Mouse (Mus musculus) olfactory bulb, adult 2 months (tissue): ENCODE data around the gene Prpsap2. TPM values are rescaled to one million over a fixed set of nuclear protein-coding genes. Genes with fewer than 3 reads are reported as not detected.

Source experiments
- H3K27ac ChIP-seq: fragments of 200-500 bp; 2 replicates; pipeline ENCODE4 v1.5.1; 2012; ENCODE audit warnings: low read depth, low read length; ENCODE audit not compliant: insufficient read depth
- H3K4me1 ChIP-seq: fragments of 200-500 bp; 2 replicates; pipeline ENCODE4 v1.6.1; 2012; ENCODE audit warnings: low read length; ENCODE audit not compliant: control insufficient read depth, insufficient read depth
- H3K4me3 ChIP-seq: fragments of 200-500 bp; 2 replicates; pipeline ENCODE4 v1.5.1; 2012; ENCODE audit warnings: mild to moderate bottlenecking, low read depth, low read length, moderate library complexity; ENCODE audit not compliant: insufficient read depth
- CTCF ChIP-seq: fragments of 200-500 bp; IDR thresholded peaks from 2 replicates; pipeline ENCODE4 v1.5.1; 2012; ENCODE audit warnings: low read depth, mild to moderate bottlenecking, low read length, moderate library complexity; ENCODE audit not compliant: insufficient read depth
- POLR2A ChIP-seq: fragments of 200-500 bp; IDR thresholded peaks from 2 replicates; pipeline ENCODE4 v1.6.1; 2012; ENCODE audit warnings: mild to moderate bottlenecking, low read depth, low read length, moderate library complexity; ENCODE audit not compliant: insufficient read depth
- WGBS: fragments of 180-500 bp; shearing (Covaris S2); methylation state at CpG from one replicate; pipeline ENCODE4 v1.1.7; 2018; 5-methylcytosine and 5-hydroxymethylcytosine counted together
- polyA plus RNA-seq: library from polyadenylated mRNA; stranded (reverse); fragments of >200 nt; gene quantifications from 2 replicates; pipeline ENCODE4 v1.2.4, GENCODE M21; 2012; ENCODE audit warnings: low replicate concordance; ENCODE audit not compliant: missing spikeins, insufficient read depth, insufficient read length

Gene Prpsap2
- polyA plus RNA-seq, 1 experiment: not detected

DNA sequence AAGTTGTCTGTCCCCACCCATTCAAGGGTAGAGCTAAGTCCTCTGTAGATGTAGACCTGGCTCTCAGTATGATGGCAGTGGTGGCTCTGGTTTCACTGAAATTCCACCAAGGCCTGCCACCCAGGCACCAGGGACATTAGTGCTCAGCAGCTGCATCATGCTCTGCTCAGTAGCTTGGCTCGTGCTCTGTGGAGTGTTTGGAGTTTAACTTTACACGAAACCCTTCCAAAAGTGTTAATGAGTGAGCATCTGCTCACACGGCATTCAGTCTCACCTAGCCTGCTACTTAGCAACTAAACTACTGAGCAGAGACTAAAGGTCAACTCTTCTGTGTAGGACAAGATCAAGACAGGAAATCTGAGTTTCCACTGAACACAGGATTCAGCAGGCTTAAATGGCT lies 41.3 kb downstream of the Prpsap2 start, which contains the start of gene Slc5a10:
TSS of gene Slc5a10 (minus strand) at position 191 of the 400 bp plus-strand sequence.
- Histone ChIP-seq H3K4me1 (no peaks in the 10 kb centered on the region), H3K27ac (no peak within 1 kb of the TSS), H3K4me3 (no peak within 1 kb of the TSS)
- no peak for TF ChIP-seq CTCF
- TF ChIP-seq POLR2A: no peak
- 86% methylated on average over 3 of the region's 3 CpGs for WGBS

- no peak overlapping the region for H3K27ac ChIP-seq
- H3K4me3 ChIP-seq: no peak overlapping the region
- H3K4me1 ChIP-seq: no peaks in the 10 kb centered on the region
- TF ChIP-seq CTCF (no peak), POLR2A (no peak)
- 76% methylated on average over 8 of the region's 8 CpGs for WGBS
These were observed 42.1 kb downstream of the Prpsap2 start for GRCm38 (mm10) chr11:61719826-61720225.

DNA sequence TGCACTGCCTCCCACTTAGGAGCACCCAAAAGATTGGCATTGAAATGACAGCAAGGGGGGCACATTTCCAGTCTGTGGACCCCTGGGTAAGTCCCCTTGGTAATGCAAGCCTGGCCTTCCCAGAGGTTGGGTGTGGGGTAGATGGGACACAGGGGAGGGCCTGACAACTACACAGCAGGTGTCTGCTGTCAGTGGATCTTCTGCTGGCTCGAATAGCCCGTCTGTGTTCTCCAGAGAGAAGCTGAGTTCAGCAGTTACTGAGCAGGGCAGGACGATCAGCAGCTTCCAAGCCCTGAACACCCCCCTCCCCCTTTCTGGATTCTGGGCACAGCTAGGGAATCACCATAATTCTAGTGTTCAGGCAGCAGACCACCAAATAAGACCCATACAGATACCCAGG lies 42.5 kb downstream of the Prpsap2 start:
- 77% methylated on average over 3 of the region's 3 CpGs for WGBS

DNA sequence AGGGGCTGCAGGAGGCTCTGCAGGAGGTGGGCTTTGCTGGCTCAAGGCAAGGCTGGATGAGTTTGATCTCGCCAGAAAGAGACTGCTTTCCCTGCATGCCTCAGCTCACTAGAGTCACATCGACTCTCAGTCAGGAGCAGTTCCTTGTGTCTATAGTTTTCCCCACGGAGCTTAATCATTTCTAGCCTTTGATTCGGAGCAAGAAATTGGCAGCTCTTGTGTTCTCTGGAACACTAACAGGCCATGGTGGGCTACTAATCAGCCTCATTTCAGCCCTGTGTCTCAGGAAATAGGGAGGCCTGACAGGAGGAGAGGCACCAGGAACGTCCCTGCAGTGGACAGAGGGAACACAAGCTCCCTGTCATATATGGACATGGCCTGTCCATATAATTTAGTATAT lies 43.9 kb downstream of the Prpsap2 start:
- Histone ChIP-seq H3K4me3 (no peak overlapping the region), H3K4me1 (peaks cover 9% of the 10 kb centered on the region), H3K27ac (no peak overlapping the region)
- WGBS: 51% methylated on average over 5 of the region's 5 CpGs
- no peak for TF ChIP-seq CTCF
- TF ChIP-seq POLR2A: no peak

More for the DNA sequence above, 42.5 kb downstream of the Prpsap2 start:
- Histone ChIP-seq H3K4me1 (peaks cover 1% of the 10 kb centered on the region; the same call in 1 of the 2 replicates), H3K4me3 (no peak overlapping the region), H3K27ac (no peak overlapping the region)
- TF ChIP-seq POLR2A (no peak), CTCF (no peak)

GRCm38 (mm10) chr11:61715130-61715529 lies 46.8 kb downstream of the Prpsap2 start:
- no peak overlapping the region for H3K4me3 ChIP-seq
- TF ChIP-seq CTCF (no peak), POLR2A (no peak)
- 59% methylated on average over 6 of the region's 6 CpGs for WGBS
- H3K27ac ChIP-seq: no peak overlapping the region
- H3K4me1 ChIP-seq: peaks cover 11% of the 10 kb centered on the region

- 43% methylated on average over 11 of the region's 11 CpGs for WGBS
- Histone ChIP-seq H3K4me3 (no peak overlapping the region), H3K4me1 (peaks cover 11% of the 10 kb centered on the region), H3K27ac (no peak overlapping the region)
- TF ChIP-seq POLR2A: no peak
- no peak for TF ChIP-seq CTCF
These were observed 47.4 kb downstream of the Prpsap2 start for GRCm38 (mm10) chr11:61714346-61715117.

- no peak overlapping the region for H3K4me3 ChIP-seq
- TF ChIP-seq CTCF (no peak), POLR2A (no peak)
- no peak overlapping the region for H3K27ac ChIP-seq
- 67% methylated on average over 15 of the region's 15 CpGs for WGBS
- H3K4me1 ChIP-seq: peaks cover 11% of the 10 kb centered on the region
These were observed 48.6 kb downstream of the Prpsap2 start for GRCm38 (mm10) chr11:61713157-61713855.

DNA sequence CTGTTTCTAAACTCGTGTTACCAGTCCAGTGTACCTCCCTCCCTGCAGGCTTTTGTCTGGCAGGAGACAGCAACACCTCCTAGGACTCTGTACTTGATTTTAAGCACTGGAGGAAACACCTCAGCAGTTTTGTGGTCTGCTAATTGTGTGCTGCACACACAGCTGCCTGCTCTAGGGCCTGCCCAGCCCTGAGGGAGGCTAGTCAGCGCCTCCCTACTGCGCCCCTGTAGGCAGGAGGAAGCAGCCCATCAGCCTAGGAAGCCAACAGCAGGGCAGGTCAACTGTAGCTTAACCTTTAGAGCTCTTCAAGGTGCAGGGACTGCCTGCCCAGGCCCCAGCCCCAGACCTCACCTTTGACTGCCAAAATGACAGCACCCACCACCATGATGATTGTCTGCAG lies 53.0 kb downstream of the Prpsap2 start:
- Histone ChIP-seq H3K27ac (no peak overlapping the region), H3K4me3 (no peak overlapping the region), H3K4me1 (peaks cover 8% of the 10 kb centered on the region)
- no peak for TF ChIP-seq CTCF
- TF ChIP-seq POLR2A: no peak
- WGBS: 87% methylated on average over 3 of the region's 3 CpGs

DNA sequence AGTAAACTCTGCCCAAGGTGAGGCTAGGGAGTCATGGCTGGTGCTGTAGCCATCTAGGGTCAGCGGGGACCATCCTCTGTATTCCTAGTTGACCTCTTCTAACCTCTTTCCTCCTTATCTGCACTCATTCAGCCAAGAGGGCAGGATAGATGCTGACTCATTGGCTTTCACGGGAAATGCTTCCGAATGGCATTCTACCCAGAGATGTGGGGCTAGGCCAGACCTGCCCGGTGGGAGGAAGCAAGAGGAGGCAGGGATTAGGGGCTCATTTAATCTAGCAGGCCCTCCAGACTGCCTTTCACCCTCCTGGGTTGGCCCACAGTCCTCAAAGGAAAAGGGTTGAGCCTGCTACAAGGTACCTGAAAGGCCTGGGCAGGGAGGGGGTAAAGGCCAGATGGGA lies 55.7 kb downstream of the Prpsap2 start:
- H3K4me3 ChIP-seq: no peak overlapping the region
- peaks cover 7% of the 10 kb centered on the region; the same call in 1 of the 2 replicates for H3K4me1 ChIP-seq
- H3K27ac ChIP-seq: no peak overlapping the region
- 76% methylated on average over 4 of the region's 4 CpGs for WGBS
- TF ChIP-seq POLR2A (no peak), CTCF (no peak)
